Mouse (Mus musculus): ENCODE measurements around the gene Nfkb2.

DNA sequence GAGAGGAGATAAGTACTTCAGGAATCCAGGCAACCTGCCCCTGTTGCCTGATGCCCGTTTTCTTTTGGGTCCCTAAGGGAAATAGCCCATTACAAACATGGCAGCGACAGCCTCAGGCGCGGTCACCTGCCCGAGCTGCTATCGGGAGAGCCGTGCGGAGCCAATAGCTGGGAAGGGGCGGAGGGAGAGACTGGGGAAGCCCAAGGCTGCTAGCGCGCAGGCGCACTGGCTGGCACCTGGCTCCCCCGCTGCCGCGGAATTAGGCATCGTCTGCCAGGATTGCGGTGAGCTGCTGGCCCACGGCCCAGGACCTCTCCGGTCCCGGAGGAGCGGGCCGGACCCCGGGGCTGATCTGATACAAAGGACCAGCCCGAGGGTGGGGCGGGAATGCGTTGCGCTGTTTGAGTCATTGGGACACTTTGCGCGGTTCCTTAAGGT is 52.6 kb downstream of the Nfkb2 start:
- TF ChIP-seq EP300 (IDR thresholded peaks at IDR 0.05; ENCODE audit: low read depth) (no peak), CTCF (IDR thresholded peaks at IDR 0.05; ENCODE audit: low read depth) (no peak)

All from heart, postnatal 0 days (tissue).